Mouse (Mus musculus) brain, adult 2 months (tissue): ENCODE data around the gene Arhgef26.

Experiments used
- DNase-seq: peaks from one replicate; pipeline ENCODE4 v3.0.0; 2011; ENCODE audit warnings: low read depth, low spot score

Gene Arhgef26

GRCm38 (mm10) chr3:62338044-62338443 is at the start of gene Arhgef26:
Gene Arhgef26, plus strand, starts transcription at chr3:62338344.
- no peak for DNase-seq

GRCm38 (mm10) chr3:62310493-62310892 is 27.7 kb upstream of the Arhgef26 start:
- no peak for DNase-seq

GRCm38 (mm10) chr3:62311224-62311623 is 26.9 kb upstream of the Arhgef26 start:
- no peak for DNase-seq

- DNase-seq: no peak
Measured at GRCm38 (mm10) chr3:62324708-62325107, 13.4 kb upstream of the Arhgef26 start.

GRCm38 (mm10) chr3:62327903-62328302 is 10.2 kb upstream of the Arhgef26 start:
- DNase-seq: peak; percentile 9

GRCm38 (mm10) chr3:62338461-62338853 is 313 bp downstream of the Arhgef26 start:
- DNase-seq: no peak

GRCm38 (mm10) chr3:62338854-62339515 is 841 bp downstream of the Arhgef26 start:
- DNase-seq: peak; percentile 25

- peak; percentile 8 for DNase-seq
Measured at GRCm38 (mm10) chr3:62339516-62340051, 1.4 kb downstream of the Arhgef26 start.

GRCm38 (mm10) chr3:62340154-62340760 is 2.1 kb downstream of the Arhgef26 start:
- no peak for DNase-seq

- DNase-seq: no peak
Measured at GRCm38 (mm10) chr3:62340861-62341260, 2.7 kb downstream of the Arhgef26 start.

GRCm38 (mm10) chr3:62341496-62342205 is 3.5 kb downstream of the Arhgef26 start:
- no peak for DNase-seq

GRCm38 (mm10) chr3:62348514-62349217 is 10.5 kb downstream of the Arhgef26 start:
- no peak for DNase-seq

- DNase-seq: peak; percentile 20
Measured at GRCm38 (mm10) chr3:62349218-62349897, 11.2 kb downstream of the Arhgef26 start.

GRCm38 (mm10) chr3:62352071-62352470 is 13.9 kb downstream of the Arhgef26 start:
- DNase-seq: no peak

GRCm38 (mm10) chr3:62352876-62353275 is 14.7 kb downstream of the Arhgef26 start:
- no peak for DNase-seq

GRCm38 (mm10) chr3:62367882-62368281 is 29.7 kb downstream of the Arhgef26 start:
- DNase-seq: no peak

GRCm38 (mm10) chr3:62372841-62373240 is 34.7 kb downstream of the Arhgef26 start:
- peak; percentile 20 for DNase-seq

GRCm38 (mm10) chr3:62374346-62374745 is 36.2 kb downstream of the Arhgef26 start:
- DNase-seq: peak; percentile 12

GRCm38 (mm10) chr3:62374831-62375230 is 36.7 kb downstream of the Arhgef26 start:
- DNase-seq: no peak

GRCm38 (mm10) chr3:62376719-62377118 is 38.6 kb downstream of the Arhgef26 start:
- no peak for DNase-seq

GRCm38 (mm10) chr3:62379946-62380345 is 41.8 kb downstream of the Arhgef26 start:
- DNase-seq: no peak
